Mouse (Mus musculus): ENCODE measurements around the gene Ctsl.

The Ctsl gene

DNA sequence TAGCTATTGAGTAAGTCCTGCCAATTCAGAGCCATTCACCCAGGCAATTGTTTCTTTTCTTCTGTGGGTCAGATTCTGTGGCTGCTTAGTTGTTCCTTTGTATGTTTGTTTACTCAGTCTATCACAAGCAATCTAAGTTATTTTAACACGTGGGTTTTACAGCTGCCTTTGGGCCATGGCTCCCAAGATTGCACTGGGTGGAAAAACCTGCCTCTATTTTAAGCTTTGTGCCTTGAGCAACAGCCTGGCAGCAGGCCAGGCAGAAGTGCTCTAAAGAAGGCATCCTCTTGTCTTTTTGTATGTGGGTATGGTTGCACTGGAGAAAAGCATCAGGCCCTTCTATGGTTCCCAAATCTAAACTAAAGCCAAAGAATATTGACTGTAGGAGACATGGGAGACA, 3.0 kb upstream of the Ctsl start:
- peak; percentile 38 for DNase-seq (ENCODE audit: low spot score)

DNA sequence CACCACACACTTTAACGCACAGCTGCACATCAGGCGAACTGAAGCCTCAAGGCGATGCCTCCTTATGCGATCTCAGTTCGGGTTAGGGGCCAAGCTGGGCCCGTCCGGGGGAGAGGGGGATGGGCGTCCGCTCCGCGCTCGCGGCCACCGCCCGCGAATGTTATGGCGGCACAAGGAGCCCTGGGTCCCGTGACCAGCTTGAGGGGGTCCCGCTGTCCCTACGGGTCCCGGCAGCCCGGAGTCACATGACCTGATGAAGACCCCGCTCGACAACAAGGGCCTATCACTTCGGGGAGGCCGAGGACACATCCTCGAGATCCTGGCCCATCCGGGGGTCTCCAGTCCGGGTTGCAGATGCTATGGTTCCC, 901 bp downstream of the Ctsl start:
- no peak for DNase-seq (ENCODE audit: low spot score)

- DNase-seq (ENCODE audit: low spot score): no peak
Measured at GRCm38 (mm10) chr13:64368596-64368995, 2.1 kb downstream of the Ctsl start.

DNA sequence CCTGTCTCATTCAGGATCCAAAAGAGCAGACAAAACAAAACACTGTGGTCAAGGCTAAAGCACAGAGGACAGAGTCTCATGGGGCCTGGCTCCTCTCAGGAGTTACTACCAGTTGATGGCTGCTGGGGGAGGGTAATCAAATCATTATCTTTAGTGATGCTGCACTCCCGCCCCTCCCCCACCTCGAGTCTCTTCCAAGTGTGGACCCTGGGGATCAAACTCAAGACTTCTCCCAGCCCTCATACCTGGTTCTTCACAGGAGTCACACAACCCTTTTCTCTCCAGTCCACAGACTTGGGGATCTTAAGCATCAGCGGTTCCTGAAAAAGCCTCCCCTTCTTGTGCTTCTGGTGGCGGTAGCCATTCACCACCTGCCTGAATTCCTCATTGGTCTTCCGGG, 3.1 kb downstream of the Ctsl start:
- peak; percentile 21 for DNase-seq (ENCODE audit: low spot score)

DNA sequence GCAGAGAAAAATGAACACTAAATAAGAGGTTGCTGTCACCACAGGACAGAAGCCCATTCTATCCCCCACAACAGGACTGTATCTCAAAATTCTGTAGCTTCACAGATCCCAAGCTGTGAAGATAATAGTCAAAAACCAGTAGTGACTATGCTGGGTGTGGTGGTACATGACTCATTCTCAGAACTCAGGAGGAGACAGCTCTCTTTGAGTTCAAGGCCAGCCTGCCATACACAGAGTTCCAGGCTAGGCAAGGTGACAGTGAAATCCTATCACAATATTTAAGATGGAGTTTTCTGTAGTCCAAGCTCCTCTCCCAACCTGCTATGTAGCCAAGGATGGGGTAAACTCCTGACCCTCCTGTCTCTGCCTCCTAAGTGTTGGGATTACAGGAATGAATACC, 5.4 kb downstream of the Ctsl start:
- no peak for DNase-seq (ENCODE audit: low spot score)

- no peak for DNase-seq (ENCODE audit: low spot score)
Measured at GRCm38 (mm10) chr13:64364258-64364657, 6.4 kb downstream of the Ctsl start.

GRCm38 (mm10) chr13:64362139-64362538, 8.6 kb downstream of the Ctsl start:
- no peak for DNase-seq (ENCODE audit: low spot score)

- no peak for DNase-seq (ENCODE audit: low spot score)
Measured at GRCm38 (mm10) chr13:64361020-64361419, 9.7 kb downstream of the Ctsl start.

- DNase-seq (ENCODE audit: low spot score): no peak
Measured at GRCm38 (mm10) chr13:64359702-64360101, 11.0 kb downstream of the Ctsl start.

DNA sequence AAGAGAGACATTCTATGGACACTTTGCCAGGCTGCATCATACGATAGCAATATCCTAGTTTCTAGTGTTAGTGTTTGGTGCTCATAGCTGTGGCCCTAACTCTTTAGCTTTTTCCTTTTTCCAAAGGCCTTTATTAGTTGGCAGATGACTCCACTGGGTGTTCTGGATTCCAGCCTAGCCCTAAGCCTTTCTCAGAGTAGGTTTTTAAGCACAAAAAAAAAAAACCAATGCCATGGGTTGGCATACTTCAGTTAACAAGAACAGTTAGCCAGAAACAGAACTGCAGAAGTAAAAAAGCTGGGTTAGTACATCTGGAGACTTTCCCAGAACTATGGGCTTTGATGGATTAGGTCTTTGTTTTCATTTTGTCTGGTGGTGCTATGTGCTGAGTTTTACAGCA, 12.2 kb downstream of the Ctsl start:
- no peak for DNase-seq (ENCODE audit: low spot score)

DNA sequence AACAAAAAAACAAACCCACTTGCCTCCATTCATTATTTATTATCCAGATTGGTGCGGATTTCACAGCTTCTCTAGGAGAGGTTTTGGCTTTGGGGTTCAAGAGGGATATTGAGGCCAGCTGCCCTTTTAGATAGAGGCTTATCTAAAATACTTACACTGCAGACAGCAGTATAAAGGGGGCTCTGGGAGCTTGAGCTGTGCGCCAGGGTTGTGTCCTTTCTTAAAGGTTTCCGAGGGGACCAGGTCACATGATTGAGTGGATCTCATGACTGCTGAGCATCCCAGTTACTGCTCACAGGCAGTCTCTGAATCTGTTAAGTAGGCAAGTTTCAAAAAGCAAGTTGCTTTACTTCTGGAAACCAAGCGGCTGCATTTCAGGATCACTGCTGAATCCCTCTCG, 13.3 kb downstream of the Ctsl start:
- no peak for DNase-seq (ENCODE audit: low spot score)

GRCm38 (mm10) chr13:64349474-64349873, 21.2 kb downstream of the Ctsl start:
- DNase-seq (ENCODE audit: low spot score): no peak

DNA sequence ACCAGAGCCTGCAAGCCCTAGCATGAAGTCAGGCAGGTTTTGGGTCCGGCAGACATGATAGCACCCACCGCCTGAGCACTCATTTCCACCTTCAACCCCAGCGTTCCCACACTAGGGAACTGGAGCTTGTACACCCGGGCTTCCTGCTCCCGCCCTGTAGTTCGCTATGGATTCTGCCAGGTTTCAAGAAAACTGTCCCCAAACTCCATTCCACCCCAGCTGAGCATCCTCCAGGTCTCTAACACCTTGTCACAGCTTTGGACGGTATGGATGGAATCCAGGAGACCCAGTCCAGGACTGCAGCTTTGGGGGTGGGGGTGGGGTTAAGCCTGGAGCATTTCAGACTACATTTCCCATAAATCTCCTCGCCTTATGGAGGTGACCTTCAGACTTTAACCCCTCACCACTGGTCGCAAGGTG, 26.6 kb downstream of the Ctsl start:
- DNase-seq (ENCODE audit: low spot score): peak; percentile 24

DNA sequence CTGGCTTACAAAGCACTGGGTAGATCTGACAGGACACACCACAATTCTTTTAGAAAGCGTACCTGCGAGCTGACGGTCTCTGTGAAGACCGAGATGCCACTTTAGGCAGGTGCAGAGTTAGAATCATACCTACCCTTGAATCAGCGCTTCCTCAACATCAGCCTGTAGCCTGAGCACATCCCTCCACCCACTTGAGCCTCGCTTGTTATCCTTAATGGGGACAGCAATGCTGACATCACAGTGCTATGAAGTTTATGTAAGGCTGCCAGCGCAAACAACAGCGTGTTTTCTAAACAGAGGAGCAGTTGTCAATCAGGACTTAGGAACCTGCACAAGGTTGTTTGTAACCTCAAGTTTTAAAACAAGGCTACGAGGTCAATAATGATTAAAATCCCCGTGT, 27.1 kb downstream of the Ctsl start:
- no peak for DNase-seq (ENCODE audit: low spot score)

- no peak for DNase-seq (ENCODE audit: low spot score)
Measured at GRCm38 (mm10) chr13:64335546-64336132, 35.1 kb downstream of the Ctsl start.

DNA sequence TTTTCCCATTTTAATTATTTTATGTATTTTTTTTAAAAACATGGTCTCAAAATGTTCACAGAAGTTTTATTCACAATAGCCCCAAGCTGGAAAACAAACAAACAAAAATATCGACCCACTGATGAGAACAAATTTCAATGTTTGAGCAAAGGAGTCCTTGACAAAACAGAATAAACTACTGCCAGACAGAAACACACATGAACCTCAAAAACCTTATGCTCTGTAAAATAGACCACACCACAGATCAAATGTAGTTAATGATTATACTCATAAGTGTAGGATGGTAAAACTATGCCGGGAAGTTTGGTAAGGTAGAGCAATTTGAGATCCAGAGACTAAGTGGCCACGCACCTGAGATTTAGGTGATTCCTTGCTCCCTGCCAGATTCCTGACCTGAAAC, 37.6 kb downstream of the Ctsl start:
- no peak for DNase-seq (ENCODE audit: low spot score)

DNA sequence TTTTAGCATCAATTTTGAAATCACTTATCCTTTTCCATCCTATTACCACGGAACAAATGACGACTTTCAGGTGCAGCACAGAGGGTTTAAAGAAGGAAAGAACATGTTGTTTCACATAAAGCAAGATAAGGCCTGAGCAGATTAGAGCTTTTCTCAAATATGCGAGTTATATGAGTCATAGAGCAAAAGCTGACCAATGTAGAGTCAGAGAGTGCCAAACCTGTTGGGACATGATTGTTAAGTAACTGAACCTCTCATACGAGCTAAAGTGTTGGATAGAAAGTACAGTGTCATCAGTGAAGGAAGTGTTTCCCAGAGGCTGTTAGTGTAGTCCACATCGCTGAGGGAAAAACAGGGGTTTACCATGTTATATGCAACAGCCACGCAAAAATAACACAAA, 38.4 kb downstream of the Ctsl start:
- no peak for DNase-seq (ENCODE audit: low spot score)

DNA sequence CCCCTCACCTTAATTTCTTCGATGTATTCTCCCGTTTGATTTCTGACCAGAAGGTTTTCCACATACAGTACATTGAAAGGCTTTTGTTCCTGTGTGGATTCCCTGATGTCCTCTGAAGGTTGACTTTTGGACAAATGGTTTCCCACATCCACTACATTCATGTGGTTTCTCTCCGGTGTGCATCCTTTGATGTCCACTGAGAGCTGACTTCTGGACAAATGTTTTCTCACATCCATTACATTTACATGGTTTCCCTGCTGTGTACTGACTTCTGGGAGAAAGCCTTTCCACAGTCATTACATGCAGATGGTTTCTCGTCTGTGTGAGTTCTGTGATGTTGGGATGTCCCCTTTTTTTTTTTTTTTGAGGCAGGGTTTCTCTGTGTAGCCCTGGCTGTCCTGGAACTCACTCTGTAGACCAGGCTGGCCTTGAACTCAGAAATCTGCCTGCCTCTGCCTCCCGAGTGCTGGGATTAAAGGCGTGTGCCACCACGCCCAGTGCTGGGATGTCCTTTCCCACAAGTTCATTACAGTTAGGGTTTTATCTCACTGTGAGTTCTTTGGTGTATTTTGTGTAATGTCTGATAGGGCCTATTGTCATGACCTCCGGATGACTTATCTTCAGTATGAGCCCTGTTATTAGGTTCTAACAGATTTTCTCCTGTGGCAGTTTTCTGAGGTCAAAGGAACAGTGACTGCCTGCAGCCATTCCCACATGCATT, 48.0 kb downstream of the Ctsl start:
- no peak for DNase-seq (ENCODE audit: low spot score)

DNA sequence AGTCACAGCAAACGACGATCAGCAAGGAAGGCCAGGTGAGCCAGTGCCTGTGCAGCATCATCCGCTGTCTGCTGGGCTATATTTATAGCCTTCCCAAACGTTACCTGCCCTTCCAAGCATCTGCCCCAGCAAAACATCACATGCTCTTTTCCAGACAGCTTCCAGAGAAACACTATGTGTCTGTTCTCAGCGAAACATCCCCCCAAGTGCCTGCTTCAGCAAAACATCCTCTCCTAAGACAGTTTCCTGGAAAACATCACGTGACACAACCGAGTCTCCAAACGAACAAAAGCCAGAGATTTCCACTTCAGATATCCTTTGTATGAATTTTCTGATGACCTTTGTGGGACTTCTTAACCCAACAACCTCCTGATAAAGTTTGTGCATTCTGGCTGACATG, 50.4 kb downstream of the Ctsl start:
- DNase-seq (ENCODE audit: low spot score): no peak

DNA sequence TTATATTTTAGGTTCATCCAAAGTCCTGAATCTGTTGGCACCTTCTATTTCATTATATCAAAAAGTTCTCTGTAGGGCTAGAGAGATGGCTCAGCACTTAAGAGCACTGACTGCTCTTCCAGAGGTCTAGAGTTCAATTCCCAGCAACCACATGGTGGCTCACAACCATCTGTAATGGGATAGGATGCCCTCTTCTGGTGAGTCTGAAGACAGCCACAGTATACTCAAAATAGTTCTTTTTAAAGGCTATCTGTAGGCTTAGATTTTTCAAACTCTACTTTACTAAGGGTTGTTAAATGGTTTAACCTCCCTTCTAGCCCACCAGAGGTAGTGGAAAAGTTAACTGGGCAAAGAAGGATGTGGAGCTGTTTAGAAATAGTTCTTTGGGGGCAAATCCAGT, 50.9 kb downstream of the Ctsl start:
- DNase-seq (ENCODE audit: low spot score): no peak

- peak; percentile 36 for DNase-seq (ENCODE audit: low spot score)
Measured at GRCm38 (mm10) chr13:64318355-64318754, 52.3 kb downstream of the Ctsl start.

GRCm38 (mm10) chr13:64315483-64316050, 55.1 kb downstream of the Ctsl start:
- DNase-seq (ENCODE audit: low spot score): no peak

DNA sequence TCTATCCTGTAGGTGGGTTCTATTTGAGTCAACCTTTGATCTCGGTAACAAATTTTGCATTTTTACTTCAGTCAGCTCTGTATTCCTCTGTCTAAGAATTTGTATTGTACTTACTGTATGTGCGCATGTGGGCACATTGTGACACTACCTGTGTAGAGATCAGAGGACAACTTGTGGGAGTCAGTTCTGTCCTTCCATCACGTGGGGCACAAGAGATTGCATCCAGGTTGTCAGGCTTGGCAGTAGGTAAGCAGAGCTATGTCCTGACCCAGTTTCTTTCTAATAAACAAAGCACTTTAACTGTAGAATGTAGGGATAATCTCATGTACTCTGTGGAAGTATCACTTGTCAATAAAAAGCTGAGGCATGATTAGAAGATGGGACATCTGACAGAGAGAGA, 56.6 kb downstream of the Ctsl start:
- DNase-seq (ENCODE audit: low spot score): no peak

- DNase-seq (ENCODE audit: low spot score): no peak
Measured at GRCm38 (mm10) chr13:64312916-64313289, 57.8 kb downstream of the Ctsl start.

Measured in ovary, postnatal 36 days (tissue).